33 mouse cellular contexts compared by ENCODE assay signal in genomic region chr16:94134218-94134617, GRCm38 (mm10). TPM values are rescaled to one million over a fixed set of nuclear protein-coding genes. Genes with fewer than 3 reads are reported as not detected.
"Had no signal": no experiment of that assay in that cellular context is flagged by ENCODE, and none has a peak within 500 bp of the region (broad histone marks: within the 10 kb centered on the region; RNA-seq: fewer than 3 reads in every experiment).

No protein-coding gene starts in this region.

- ATAC-seq: hindbrain, postnatal 0 days; intestine, embryonic 16.5 days; liver, embryonic 12.5 days had no signal

- H3K27me3 ChIP-seq: heart, embryonic 12.5 days; liver, embryonic 12.5 days had no signal

- H3K9me3 ChIP-seq: heart, embryonic 10.5 days; heart, embryonic 12.5 days; hindbrain, embryonic 13.5 days; hindbrain, embryonic 15.5 days; kidney, embryonic 15.5 days; limb, embryonic 15.5 days; liver, embryonic 12.5 days had no signal

- H3K4me2 ChIP-seq: heart, embryonic 12.5 days; hindbrain, embryonic 13.5 days; hindbrain, embryonic 15.5 days; kidney, embryonic 15.5 days; limb, embryonic 13.5 days; limb, embryonic 15.5 days; liver, embryonic 12.5 days had no signal

- H3K9ac ChIP-seq: heart, embryonic 12.5 days; hindbrain, embryonic 13.5 days; hindbrain, embryonic 15.5 days; kidney, embryonic 15.5 days; limb, embryonic 13.5 days; limb, embryonic 15.5 days; liver, embryonic 12.5 days; liver, embryonic 14.5 days had no signal

- H3K36me3 ChIP-seq: hindbrain, embryonic 15.5 days; kidney, embryonic 15.5 days; liver, embryonic 12.5 days had no signal

- H3K27ac ChIP-seq: gastrocnemius, adult 2 months; heart, embryonic 10.5 days; hindbrain, embryonic 10.5 days; hindbrain, embryonic 13.5 days; hindbrain, embryonic 15.5 days; hindbrain, postnatal 0 days; kidney, embryonic 15.5 days; kidney, postnatal 0 days; limb, embryonic 13.5 days; limb, embryonic 15.5 days; liver, embryonic 12.5 days; liver, embryonic 14.5 days had no signal

- H3K4me3 ChIP-seq: gastrocnemius, adult 2 months; heart, embryonic 10.5 days; heart, embryonic 12.5 days; hindbrain, embryonic 10.5 days; hindbrain, embryonic 13.5 days; hindbrain, embryonic 15.5 days; kidney, embryonic 15.5 days; limb, embryonic 13.5 days; limb, embryonic 15.5 days; liver, embryonic 12.5 days had no signal

- DNase-seq: gastrocnemius, adult 2 months; gastrocnemius, postnatal 10 days; gastrocnemius, postnatal 25 days; heart, adult 18-20 months; heart, postnatal 10 days; heart, postnatal 4 days; kidney, adult 11 months; kidney, adult 2 months; kidney, adult 9 months; kidney, postnatal 14 days; kidney, postnatal 36 days; layer of hippocampus, adult 9-11 months; layer of hippocampus, postnatal 36 days; left cerebral cortex, postnatal 4 days had no signal

- H3K4me1 ChIP-seq: heart, embryonic 10.5 days; heart, embryonic 12.5 days; hindbrain, embryonic 13.5 days; hindbrain, embryonic 15.5 days; kidney, embryonic 15.5 days; limb, embryonic 15.5 days; liver, embryonic 12.5 days had no signal

RNA-seq across cellular contexts. Expression of gene Sim2, which starts 49.5 kb away (rescaled TPM):
- total RNA-seq: heart, postnatal 10 days; heart, postnatal 25 days; heart, postnatal 4 days; hindbrain, postnatal 0 days; left cerebral cortex, adult 18-20 months; left cerebral cortex, postnatal 25 days; liver, adult 2 months had no signal
- polyA plus RNA-seq: heart, embryonic 12.5 days; hindbrain, embryonic 13.5 days; hindbrain, postnatal 0 days; intestine, embryonic 14.5 days; intestine, embryonic 16.5 days; large intestine, adult 2 months; liver, adult 2 months; liver, embryonic 12.5 days had no signal
